Mouse (Mus musculus) thymus, postnatal 10 days (tissue): ENCODE measurements around the gene Susd4.

ENCODE experiments used
- DNase-seq, 2 experiments: peaks; one replicate each; pipeline ENCODE4 v3.0.0; 2021; ENCODE audit warnings: low spot score in 2 of 2

Gene Susd4

GRCm38 (mm10) chr1:182861671-182862358 is 98.2 kb downstream of the Susd4 start:
- no peak for DNase-seq

DNA sequence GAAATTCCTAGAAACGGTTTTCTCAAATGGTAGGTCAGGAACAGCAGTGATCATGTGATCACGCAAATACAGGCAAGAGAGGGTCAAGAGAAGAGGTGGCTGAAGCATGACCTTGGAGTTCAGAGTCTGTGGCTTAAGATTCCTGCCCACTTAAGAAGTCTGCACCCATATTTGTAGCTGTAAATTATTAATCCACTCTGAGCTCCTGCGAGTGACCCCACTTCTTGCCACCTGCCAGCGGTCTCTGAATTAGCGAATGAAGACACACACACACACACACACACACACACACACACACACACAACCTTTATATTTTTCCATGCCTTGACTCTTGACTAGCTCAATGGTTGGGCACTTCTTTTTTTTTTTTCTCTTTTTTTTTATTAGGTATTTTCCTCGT is 99.7 kb downstream of the Susd4 start:
- DNase-seq: no peak

DNA sequence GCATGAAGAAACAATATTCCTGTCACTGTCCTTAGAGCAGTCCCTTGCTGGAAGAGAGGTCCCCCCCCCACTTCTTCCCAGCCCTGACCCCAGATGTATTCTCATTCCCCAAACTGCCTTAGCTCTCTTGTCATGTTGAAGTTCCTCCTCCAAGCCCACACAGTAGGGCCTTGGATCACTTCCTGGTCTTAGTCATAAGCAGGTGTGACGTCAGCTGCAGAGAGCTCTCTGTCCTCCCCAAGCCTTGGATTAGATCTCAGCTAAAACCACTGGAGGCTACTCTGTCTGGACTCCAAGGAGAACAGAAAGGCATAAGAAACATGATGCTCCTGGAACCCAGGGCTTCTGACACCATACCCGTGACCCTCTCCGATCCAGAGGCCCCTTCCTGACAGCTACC is 104.2 kb downstream of the Susd4 start:
- DNase-seq: no peak

GRCm38 (mm10) chr1:182868432-182869113 is 104.9 kb downstream of the Susd4 start:
- no peak for DNase-seq

GRCm38 (mm10) chr1:182869114-182869456 is 105.4 kb downstream of the Susd4 start:
- no peak for DNase-seq

DNA sequence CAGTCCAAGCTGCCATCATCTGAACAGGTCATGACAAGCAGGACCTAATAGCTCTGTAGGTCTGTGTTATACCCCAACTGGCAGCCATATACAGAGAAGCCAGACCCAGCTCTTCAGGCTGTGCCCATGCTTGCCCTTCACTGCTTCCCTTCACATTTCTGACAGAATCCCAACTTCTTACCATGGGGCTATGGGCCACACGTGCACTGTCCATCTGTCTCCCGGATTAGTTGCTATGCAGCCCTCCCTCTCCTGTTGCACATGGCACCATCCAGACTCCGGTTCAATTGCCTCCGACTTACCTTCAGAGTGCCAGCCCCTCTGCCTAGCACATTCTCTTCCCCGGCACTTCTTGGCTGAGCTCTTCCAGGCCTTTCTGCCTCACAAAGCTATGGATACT is 114.5 kb downstream of the Susd4 start:
- no peak for DNase-seq

DNA sequence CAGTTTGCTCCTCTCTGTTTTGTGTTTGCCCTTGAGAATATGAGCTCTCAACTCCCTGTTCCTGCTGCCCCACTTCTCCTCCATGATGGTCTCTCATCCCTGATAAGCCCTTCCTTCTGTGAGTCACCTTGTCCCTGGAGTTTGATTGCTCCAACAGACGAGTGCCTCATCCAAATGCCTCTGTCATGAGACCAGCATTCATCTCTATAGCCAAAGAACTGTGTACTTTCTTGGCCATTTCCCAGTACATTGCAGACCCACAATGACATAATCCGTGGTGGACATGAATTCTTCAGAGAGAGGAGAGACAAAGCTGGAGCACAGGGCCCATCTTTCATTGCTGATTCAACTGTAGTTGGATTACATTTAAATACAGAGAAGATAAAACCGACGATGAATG is 115.1 kb downstream of the Susd4 start:
- no peak for DNase-seq

- DNase-seq: no peak
Measured at GRCm38 (mm10) chr1:182881246-182881645, 117.6 kb downstream of the Susd4 start.

GRCm38 (mm10) chr1:182882611-182883010 is 119.0 kb downstream of the Susd4 start:
- DNase-seq: no peak

DNA sequence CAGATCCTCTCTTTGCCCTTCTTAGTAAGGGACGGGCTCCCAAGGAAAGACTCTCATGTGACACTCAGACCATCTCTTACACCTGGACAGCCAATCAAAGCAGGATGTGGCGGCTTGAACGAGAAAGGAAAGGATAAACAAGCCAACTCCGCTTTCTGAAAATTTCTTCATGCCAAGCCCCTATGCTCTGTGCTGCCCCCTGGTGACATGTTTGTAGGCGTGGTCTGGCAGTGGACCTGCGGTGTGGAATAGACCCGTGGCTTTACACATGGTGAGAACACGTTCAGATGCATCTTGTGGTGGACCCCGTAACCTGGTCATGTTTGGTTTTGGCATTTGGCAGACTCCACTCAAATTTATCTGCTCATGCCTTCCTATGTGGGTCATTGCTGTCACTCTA is 132.0 kb downstream of the Susd4 start:
- peak; percentile 21 to 66 for DNase-seq

- DNase-seq: no peak
Measured at GRCm38 (mm10) chr1:182897071-182897470, 133.4 kb downstream of the Susd4 start.

DNA sequence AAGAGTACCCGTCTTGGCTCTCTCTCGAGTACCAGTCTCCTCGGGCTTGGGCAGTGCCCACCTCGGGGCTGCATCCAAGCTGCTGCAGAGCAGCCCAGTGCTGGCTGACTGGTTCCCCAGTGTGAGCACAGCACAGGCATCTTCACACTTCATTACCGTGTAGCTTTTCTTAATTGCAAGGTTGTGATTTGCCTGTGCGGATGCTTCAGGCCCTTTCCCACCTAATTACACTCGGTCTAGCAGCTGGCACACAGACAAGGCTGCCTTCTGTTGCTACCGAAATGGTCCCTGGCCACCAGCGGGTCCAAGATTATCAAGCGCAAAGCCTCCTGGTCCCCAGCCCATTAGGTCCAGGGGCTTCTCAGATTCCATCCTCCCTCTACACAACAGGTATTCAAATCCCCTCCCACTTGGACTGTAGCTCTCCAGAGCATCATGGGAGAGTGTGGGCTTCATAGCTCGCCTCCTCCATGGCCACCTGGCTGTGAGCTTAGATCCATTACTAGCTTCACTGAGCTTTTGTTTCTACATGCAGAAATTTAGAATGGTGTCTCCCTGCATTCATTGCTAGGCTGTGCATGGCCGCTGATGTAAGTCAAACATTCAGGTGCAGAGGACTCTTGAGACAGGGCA is 134.0 kb downstream of the Susd4 start:
- DNase-seq: no peak

- no peak for DNase-seq
Measured at GRCm38 (mm10) chr1:182902095-182902494, 138.4 kb downstream of the Susd4 start.

GRCm38 (mm10) chr1:182902906-182903305 is 139.2 kb downstream of the Susd4 start:
- DNase-seq: no peak

- DNase-seq: no peak
Measured at GRCm38 (mm10) chr1:182905669-182906068, 142.0 kb downstream of the Susd4 start.

- DNase-seq: no peak
Measured at GRCm38 (mm10) chr1:182908050-182909036, 144.7 kb downstream of the Susd4 start.

- no peak for DNase-seq
Measured at GRCm38 (mm10) chr1:182909066-182909465, 145.4 kb downstream of the Susd4 start.

GRCm38 (mm10) chr1:182909596-182909995 is 145.9 kb downstream of the Susd4 start:
- DNase-seq: no peak

GRCm38 (mm10) chr1:182912591-182912990 is 148.9 kb downstream of the Susd4 start:
- no peak for DNase-seq

DNA sequence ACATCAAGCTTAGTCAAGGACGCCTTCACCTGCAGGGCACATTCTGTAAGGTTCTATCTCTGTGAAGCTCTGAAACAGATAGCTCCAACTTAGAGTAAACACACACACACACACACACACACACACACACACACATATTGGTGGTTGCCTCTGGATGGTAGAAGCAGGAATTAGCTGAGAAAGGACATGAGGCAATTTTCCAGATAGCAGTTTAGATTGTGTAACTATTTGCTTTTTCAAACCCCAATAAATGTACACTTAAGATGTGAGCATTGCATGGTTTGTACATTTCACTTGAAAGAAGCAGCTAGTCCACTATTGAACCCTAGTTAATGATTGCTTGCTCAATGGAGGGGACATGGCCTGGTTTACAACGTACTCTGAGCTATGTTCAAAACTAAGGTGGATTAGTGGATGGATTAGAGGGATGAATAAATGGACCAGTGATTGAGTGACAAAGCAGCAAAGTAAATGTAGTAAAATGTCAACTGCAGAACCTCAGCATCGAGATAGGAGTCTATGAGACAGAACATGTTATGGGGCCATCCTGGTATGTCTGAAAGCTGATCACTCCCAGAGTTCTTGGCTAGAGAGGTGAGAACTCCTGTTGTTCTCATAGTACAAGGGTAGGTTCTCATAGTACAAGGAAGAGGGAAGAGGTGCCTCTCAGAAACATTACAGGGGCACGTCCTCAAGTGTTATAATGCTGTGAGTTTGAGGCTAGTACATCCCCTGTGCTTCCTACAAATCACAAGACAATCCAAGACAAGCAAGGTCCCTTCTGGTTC is 150.7 kb downstream of the Susd4 start:
- DNase-seq: no peak

DNA sequence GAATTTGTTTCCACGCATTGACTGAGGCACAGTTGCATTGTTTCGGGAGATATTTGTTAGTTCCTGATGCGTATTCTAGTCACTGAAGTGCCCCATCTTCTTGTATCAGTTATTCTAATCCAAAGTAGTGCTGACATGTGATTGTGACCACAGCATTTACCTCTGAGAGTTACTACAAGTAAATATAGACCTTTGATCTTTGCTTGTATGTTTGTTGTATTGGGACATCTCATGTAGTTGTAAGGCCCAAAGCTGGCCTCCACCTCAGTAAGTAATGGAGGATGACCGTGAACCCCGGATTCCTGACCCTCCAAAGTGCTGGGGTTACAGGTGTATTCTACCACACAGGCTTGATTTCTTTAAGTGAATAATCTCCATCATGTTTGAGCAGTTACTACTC is 152.5 kb downstream of the Susd4 start:
- DNase-seq: no peak
